Mouse (Mus musculus) ES-E14 (cell line): ENCODE data around the gene Gm10638.

Source experiments
- CHD2 ChIP-seq: IDR thresholded peaks from 2 replicates; pipeline ENCODE4 v1.6.1; 2014; ENCODE audit warnings: mild to moderate bottlenecking, low read depth, low read length, inconsistent platforms
- MAFK ChIP-seq: IDR thresholded peaks from 2 replicates; pipeline ENCODE4 v1.6.1; 2014; ENCODE audit warnings: mild to moderate bottlenecking, low read depth, low read length, inconsistent platforms; ENCODE audit not compliant: insufficient read depth

DNA sequence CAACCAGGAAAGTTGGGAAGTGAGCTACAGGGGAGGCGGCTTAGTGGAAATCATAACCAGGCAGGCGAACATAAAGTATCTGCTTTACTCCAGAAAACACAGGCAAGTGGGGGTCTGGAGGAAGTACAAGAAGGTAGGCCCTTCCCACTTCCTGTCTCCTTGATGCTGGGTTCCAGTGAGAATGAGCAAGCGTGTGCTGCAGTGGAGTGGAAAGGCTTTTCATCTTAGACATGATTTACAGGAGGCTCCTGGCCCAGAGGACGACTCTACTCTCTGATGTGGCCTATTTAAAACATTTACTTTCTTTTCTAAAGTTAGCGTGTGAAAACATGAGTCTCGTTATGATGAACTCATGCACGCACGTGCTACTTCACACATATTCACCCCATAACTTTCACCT lies 33.7 kb downstream of the Gm10638 start:
- TF ChIP-seq CHD2 = no peak
- TF ChIP-seq MAFK = no peak
